Mouse (Mus musculus): ENCODE data around the gene Bbx. TPM values are rescaled to one million over a fixed set of nuclear protein-coding genes. Genes with fewer than 3 reads are reported as not detected.

Gene Bbx
- total RNA-seq, 1 experiment, result 31.2 TPM

- Histone ChIP-seq H3K9ac (ENCODE audit: insufficient read depth, low read depth, low read length, poor library complexity, severe bottlenecking) (no peak overlapping the region), H3K4me1 (ENCODE audit: control insufficient read depth in 2 of 2, insufficient read depth in 2 of 2, low read length in 2 of 2, poor library complexity in 1 of 2) (peaks cover 0 to 7% of the 10 kb centered on the region in 2 experiments; a peak in 2 of 4 replicates), H3K9me3 (ENCODE audit: control insufficient read depth, insufficient read depth, low read depth, low read length) (no peaks in the 10 kb centered on the region), H3K36me3 (ENCODE audit: control insufficient read depth, insufficient read depth, low read length, poor library complexity, severe bottlenecking) (no peaks in the 10 kb centered on the region), H3K4me3 (ENCODE audit: insufficient read depth in 1 of 2, low read depth in 1 of 2, low read length in 2 of 2, poor library complexity in 1 of 2, severe bottlenecking in 1 of 2) (peak overlapping the region; percentile 57 to 71; a peak in 2 of 4 replicates), H3K27ac (ENCODE audit: insufficient read depth, low read depth, low read length, poor library complexity, severe bottlenecking) (0 out of 2 replicates have a peak overlapping the region, but pooled peaks have one; percentile 2)
- in situ Hi-C loops (cut with MboI; ENCODE audit: low sequenced_read_pairs in 2 of 2, unreplicated experiment in 2 of 2), result no loop called here
- DNase-seq (ENCODE audit: low read depth, low spot score), result no peak
- no peak for TF ChIP-seq MAFK (IDR thresholded peaks at IDR 0.05; ENCODE audit: insufficient read depth, low read depth, low read length)
- TF ChIP-seq ZNF384 (IDR thresholded peaks at IDR 0.05; ENCODE audit: low read depth, low read length), result no peak
- TF ChIP-seq HCFC1 (IDR thresholded peaks at IDR 0.05; ENCODE audit: borderline replicate concordance, insufficient read depth, low read length), result no peak
- TF ChIP-seq ZC3H11A (IDR thresholded peaks at IDR 0.05; ENCODE audit: borderline replicate concordance, low read depth, low read length), result no peak
- no peak for TF ChIP-seq CHD2 (IDR thresholded peaks at IDR 0.05; ENCODE audit: low read depth, low read length)
Measured at GRCm38 (mm10) chr16:50363443-50364188, 68.6 kb downstream of the Bbx start.

GRCm38 (mm10) chr16:50360631-50361030 lies 71.6 kb downstream of the Bbx start:
- TF ChIP-seq MAFK (IDR thresholded peaks at IDR 0.05; ENCODE audit: insufficient read depth, low read depth, low read length), result 0 out of 2 replicates have a peak, but pooled peaks have one; percentile 4
- TF ChIP-seq CHD2 (IDR thresholded peaks at IDR 0.05; ENCODE audit: low read depth, low read length), result no peak
- TF ChIP-seq ZC3H11A (IDR thresholded peaks at IDR 0.05; ENCODE audit: borderline replicate concordance, low read depth, low read length), result no peak
- no peak overlapping the region for H3K4me3 ChIP-seq (ENCODE audit: insufficient read depth in 1 of 2, low read depth in 1 of 2, low read length in 2 of 2, poor library complexity in 1 of 2, severe bottlenecking in 1 of 2)
- peaks cover 0 to 7% of the 10 kb centered on the region in 2 experiments; a peak in 2 of 4 replicates for H3K4me1 ChIP-seq (ENCODE audit: control insufficient read depth in 2 of 2, insufficient read depth in 2 of 2, low read length in 2 of 2, poor library complexity in 1 of 2)
- no peak for DNase-seq (ENCODE audit: low read depth, low spot score)
- no peak overlapping the region for H3K9ac ChIP-seq (ENCODE audit: insufficient read depth, low read depth, low read length, poor library complexity, severe bottlenecking)
- H3K9me3 ChIP-seq (ENCODE audit: control insufficient read depth, insufficient read depth, low read depth, low read length), result no peaks in the 10 kb centered on the region
- in situ Hi-C loops (cut with MboI; ENCODE audit: low sequenced_read_pairs in 2 of 2, unreplicated experiment in 2 of 2), result no loop called here
- H3K27ac ChIP-seq (ENCODE audit: insufficient read depth, low read depth, low read length, poor library complexity, severe bottlenecking), result no peak overlapping the region
- H3K36me3 ChIP-seq (ENCODE audit: control insufficient read depth, insufficient read depth, low read length, poor library complexity, severe bottlenecking), result no peaks in the 10 kb centered on the region

- Histone ChIP-seq H3K9ac (ENCODE audit: insufficient read depth, low read depth, low read length, poor library complexity, severe bottlenecking) (no peak overlapping the region), H3K4me1 (ENCODE audit: control insufficient read depth in 2 of 2, insufficient read depth in 2 of 2, low read length in 2 of 2, poor library complexity in 1 of 2) (peaks cover 0 to 2% of the 10 kb centered on the region in 2 experiments; a peak in 1 of 4 replicates), H3K4me3 (ENCODE audit: insufficient read depth in 1 of 2, low read depth in 1 of 2, low read length in 2 of 2, poor library complexity in 1 of 2, severe bottlenecking in 1 of 2) (no peak overlapping the region), H3K36me3 (ENCODE audit: control insufficient read depth, insufficient read depth, low read length, poor library complexity, severe bottlenecking) (no peaks in the 10 kb centered on the region), H3K9me3 (ENCODE audit: control insufficient read depth, insufficient read depth, low read depth, low read length) (no peaks in the 10 kb centered on the region), H3K27ac (ENCODE audit: insufficient read depth, low read depth, low read length, poor library complexity, severe bottlenecking) (no peak overlapping the region)
- TF ChIP-seq MAFK (IDR thresholded peaks at IDR 0.05; ENCODE audit: insufficient read depth, low read depth, low read length), result peak; percentile 61
- TF ChIP-seq HCFC1 (IDR thresholded peaks at IDR 0.05; ENCODE audit: borderline replicate concordance, insufficient read depth, low read length), result no peak
- TF ChIP-seq ZC3H11A (IDR thresholded peaks at IDR 0.05; ENCODE audit: borderline replicate concordance, low read depth, low read length), result no peak
- in situ Hi-C loops (cut with MboI; ENCODE audit: low sequenced_read_pairs in 2 of 2, unreplicated experiment in 2 of 2), result no loop called here
- no peak for DNase-seq (ENCODE audit: low read depth, low spot score)
Measured at GRCm38 (mm10) chr16:50329684-50330083, 102.5 kb downstream of the Bbx start.

- H3K4me1 ChIP-seq (ENCODE audit: control insufficient read depth in 2 of 2, insufficient read depth in 2 of 2, low read length in 2 of 2, poor library complexity in 1 of 2), result peaks cover 0 to 5% of the 10 kb centered on the region in 2 experiments; a peak in 1 of 4 replicates
- no peak overlapping the region for H3K4me3 ChIP-seq (ENCODE audit: insufficient read depth in 1 of 2, low read depth in 1 of 2, low read length in 2 of 2, poor library complexity in 1 of 2, severe bottlenecking in 1 of 2)
- no peak overlapping the region for H3K27ac ChIP-seq (ENCODE audit: insufficient read depth, low read depth, low read length, poor library complexity, severe bottlenecking)
- in situ Hi-C loops (cut with MboI; ENCODE audit: low sequenced_read_pairs in 2 of 2, unreplicated experiment in 2 of 2), result no loop called here
- H3K9ac ChIP-seq (ENCODE audit: insufficient read depth, low read depth, low read length, poor library complexity, severe bottlenecking), result no peak overlapping the region
- no peak for TF ChIP-seq MAFK (IDR thresholded peaks at IDR 0.05; ENCODE audit: insufficient read depth, low read depth, low read length)
- TF ChIP-seq HCFC1 (IDR thresholded peaks at IDR 0.05; ENCODE audit: borderline replicate concordance, insufficient read depth, low read length), result no peak
- no peak for TF ChIP-seq ZNF384 (IDR thresholded peaks at IDR 0.05; ENCODE audit: low read depth, low read length)
- TF ChIP-seq CHD2 (IDR thresholded peaks at IDR 0.05; ENCODE audit: low read depth, low read length), result no peak
- no peak for TF ChIP-seq ZC3H11A (IDR thresholded peaks at IDR 0.05; ENCODE audit: borderline replicate concordance, low read depth, low read length)
- H3K36me3 ChIP-seq (ENCODE audit: control insufficient read depth, insufficient read depth, low read length, poor library complexity, severe bottlenecking), result no peaks in the 10 kb centered on the region
- DNase-seq (ENCODE audit: low read depth, low spot score), result no peak
- H3K9me3 ChIP-seq (ENCODE audit: control insufficient read depth, insufficient read depth, low read depth, low read length), result no peaks in the 10 kb centered on the region
Measured at GRCm38 (mm10) chr16:50324746-50325145, 107.4 kb downstream of the Bbx start.
